Mouse (Mus musculus) embryonic facial prominence, embryonic 10.5 days (tissue): ENCODE data around the gene Nav3. TPM values are rescaled to one million over a fixed set of nuclear protein-coding genes. Genes with fewer than 3 reads are reported as not detected.

Experiments
- DNase-seq: peaks from one replicate; pipeline ENCODE4 v3.0.0-alpha.2; 2017; ENCODE audit warnings: low spot score
- H3K27ac ChIP-seq: fragments of 300-500 bp; sonication (generic); replicated peaks from 2 replicates; pipeline ENCODE4 v1.5.1; 2016; ENCODE audit warnings: mild to moderate bottlenecking
- H3K27me3 ChIP-seq: fragments of 300-500 bp; sonication (generic); replicated peaks from 2 replicates; pipeline ENCODE4 v1.6.1; 2016; ENCODE audit warnings: low read depth, mild to moderate bottlenecking; ENCODE audit not compliant: poor library complexity, severe bottlenecking
- H3K36me3 ChIP-seq: fragments of 300-500 bp; sonication (generic); replicated peaks from 2 replicates; pipeline ENCODE4 v1.6.1; 2016; ENCODE audit warnings: mild to moderate bottlenecking, moderate library complexity
- H3K4me1 ChIP-seq: fragments of 300-500 bp; sonication (generic); 2 replicates; pipeline ENCODE4 v1.6.1; 2016
- H3K4me3 ChIP-seq: fragments of 300-500 bp; sonication (generic); 2 replicates; pipeline ENCODE4 v1.5.1; 2016; ENCODE audit warnings: mild to moderate bottlenecking, moderate library complexity
- H3K9me3 ChIP-seq: fragments of 300-500 bp; sonication (generic); 2 replicates; pipeline ENCODE4 v1.6.1; 2016; ENCODE audit warnings: mild to moderate bottlenecking
- WGBS: fragments of 180-500 bp; shearing (Covaris S2); methylation state at CpG from one replicate; pipeline ENCODE4 v1.1.7; 2016; 5-methylcytosine and 5-hydroxymethylcytosine counted together
- polyA plus RNA-seq: library from polyadenylated mRNA; unstranded; fragments of >200 nt; fragmentation: Nextera tagmentation; extraction: Ambion mirVana; gene quantifications from 2 replicates; pipeline ENCODE4 v1.2.1, GENCODE M21; 2016

Nav3 gene
- polyA plus RNA-seq, 1 experiment from 2014 or later = 2.1 TPM

- WGBS = 82% methylated on average over 16 of the region's 16 CpGs
Measured at GRCm38 (mm10) chr10:109637702-109638101, 818.3 kb downstream of the Nav3 start.

More at GRCm38 (mm10) chr10:109637702-109638101, 818.3 kb downstream of the Nav3 start:
- Histone ChIP-seq H3K36me3 (no peaks in the 10 kb centered on the region), H3K27ac (no peak overlapping the region), H3K9me3 (no peaks in the 10 kb centered on the region), H3K4me1 (no peaks in the 10 kb centered on the region), H3K4me3 (no peak overlapping the region), H3K27me3 (no peaks in the 10 kb centered on the region)
- DNase-seq = no peak
